Mouse (Mus musculus) thymus, postnatal 4 days (tissue): ENCODE results near the gene Ptdss2.

Experiments used
- DNase-seq: peaks from one replicate; pipeline ENCODE4 v3.0.0; 2021

Ptdss2 gene

DNA sequence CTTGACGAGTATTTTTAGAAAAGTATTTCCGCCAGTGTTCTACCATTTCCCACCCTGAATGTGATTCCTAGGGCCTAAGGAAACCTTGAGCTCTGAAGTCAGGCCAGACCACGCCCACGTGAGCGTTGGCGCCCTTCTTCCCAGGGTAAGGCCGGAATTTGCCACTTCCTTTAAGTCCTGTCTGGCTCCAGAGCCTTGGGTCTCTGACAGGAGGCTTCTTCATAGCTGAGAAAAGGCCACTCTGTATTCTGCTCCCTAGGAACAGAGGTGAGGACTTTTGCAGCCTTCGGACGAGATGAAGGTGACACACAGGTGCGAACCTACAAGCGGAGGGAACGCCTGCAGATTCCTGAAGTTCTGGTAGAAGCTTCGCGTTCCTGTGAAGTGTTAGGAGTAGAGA is at the start of gene Ptdss2:
Gene Ptdss2, plus strand, starts transcription at position 138 of the 400 bp plus-strand sequence.
- DNase-seq: no peak

DNA sequence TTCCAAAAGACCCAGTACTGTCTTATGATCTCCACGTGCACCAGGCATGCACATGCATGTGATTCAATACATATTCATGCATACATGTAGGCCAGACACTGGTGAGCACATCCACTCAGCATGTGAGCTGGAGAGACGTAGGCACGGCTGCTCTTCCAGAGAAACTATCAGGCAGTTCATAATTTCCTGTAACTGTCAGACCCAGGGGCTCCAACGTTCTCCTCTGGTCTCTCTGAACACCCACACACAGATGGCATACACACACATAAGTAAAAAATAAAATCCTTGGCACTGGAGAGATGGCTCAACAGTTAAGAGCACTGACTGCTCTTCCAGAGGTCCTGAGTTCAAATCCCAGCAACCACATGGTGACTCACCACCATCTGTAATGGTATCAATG is 48.4 kb upstream of the Ptdss2 start:
- DNase-seq: no peak

DNA sequence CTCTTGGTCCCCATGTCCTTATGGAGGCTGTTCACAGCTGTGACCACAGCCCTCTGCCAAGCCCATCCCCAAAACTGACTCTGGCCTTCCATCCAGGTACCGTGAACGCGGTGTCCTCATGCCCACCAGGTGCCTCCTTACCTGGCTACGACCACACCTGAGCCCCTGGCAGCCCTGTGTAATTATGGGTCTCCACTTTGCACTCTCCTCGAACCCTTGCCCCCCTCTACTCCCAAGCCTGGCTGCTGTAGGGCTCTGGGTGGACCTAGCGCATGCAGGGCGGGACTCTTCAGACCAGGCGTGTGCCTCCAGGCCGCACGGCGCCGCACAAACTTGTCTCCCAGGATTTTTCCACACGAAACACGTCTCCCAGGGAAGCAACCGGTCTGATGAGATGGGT is 44.3 kb upstream of the Ptdss2 start, which contains the start of gene Pkp3:
Gene Pkp3, plus strand, starts transcription at position 378 of the 400 bp plus-strand sequence.
- no peak for DNase-seq

DNA sequence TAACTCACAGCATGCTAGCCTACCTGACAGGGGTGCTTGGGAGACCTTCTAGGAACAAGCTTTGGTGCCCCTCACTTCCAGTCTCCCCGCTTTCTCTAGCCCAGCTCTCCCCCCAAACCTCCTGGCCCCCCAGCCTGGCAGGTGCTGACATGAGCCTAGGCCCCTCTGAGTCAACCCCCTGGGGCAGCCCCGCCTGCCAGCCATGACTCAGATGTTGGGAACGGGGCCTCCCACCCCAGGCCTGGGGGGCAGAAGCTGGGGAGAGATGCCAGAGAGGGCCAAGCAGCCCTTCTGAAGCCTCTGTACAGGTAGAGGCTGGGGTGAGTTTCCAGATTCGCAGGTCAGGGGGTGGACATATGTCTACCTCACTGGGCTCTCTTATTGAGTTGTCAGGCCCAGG is 43.3 kb upstream of the Ptdss2 start:
- no peak for DNase-seq

DNA sequence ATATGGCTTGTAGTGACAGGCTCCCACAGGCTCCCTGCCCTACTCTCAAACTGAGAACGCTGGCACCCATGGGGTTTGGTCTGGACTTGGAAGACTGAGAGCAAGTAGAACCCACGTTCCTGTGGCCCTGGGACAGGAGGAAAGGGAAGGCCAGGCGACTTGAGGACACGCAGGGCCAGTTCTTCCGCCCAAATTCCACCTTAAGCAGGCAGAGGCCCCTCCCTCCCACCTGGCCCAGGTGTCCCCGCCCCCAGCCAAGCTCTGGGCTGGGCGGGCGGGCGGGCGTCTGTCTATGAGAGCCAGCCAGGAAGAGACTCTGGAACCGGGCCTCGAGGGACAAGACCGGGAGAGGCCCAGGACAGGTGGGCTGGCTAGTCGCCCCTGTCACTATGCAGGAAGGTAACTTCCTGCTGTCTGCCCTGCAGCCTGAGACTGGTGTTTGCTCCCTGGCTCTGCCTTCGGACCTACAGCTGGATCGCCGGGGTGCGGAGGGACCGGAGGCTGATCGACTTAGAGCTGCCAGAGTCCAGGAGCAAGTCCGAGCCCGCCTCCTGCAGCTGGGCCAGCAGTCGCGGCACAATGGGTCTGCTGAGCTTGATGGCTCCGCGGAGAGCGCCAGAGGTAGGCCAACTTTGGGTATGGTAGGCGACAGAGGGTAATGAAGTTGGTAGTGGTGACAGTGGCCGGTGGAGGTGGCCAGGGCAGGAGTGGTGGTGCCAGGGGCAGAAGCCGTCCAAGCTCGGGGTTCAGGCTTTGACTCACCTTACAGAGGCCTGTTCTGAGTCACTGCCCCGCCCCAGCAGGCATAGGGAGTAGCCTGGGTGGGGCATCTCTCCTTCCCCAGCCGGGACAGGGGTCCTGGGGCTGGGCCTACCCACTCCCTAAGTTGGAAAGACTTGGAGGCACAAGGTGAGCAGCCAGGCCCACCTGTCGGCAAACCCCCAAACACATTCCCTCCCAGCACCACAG is 42.4 kb upstream of the Ptdss2 start:
- DNase-seq: no peak

DNA sequence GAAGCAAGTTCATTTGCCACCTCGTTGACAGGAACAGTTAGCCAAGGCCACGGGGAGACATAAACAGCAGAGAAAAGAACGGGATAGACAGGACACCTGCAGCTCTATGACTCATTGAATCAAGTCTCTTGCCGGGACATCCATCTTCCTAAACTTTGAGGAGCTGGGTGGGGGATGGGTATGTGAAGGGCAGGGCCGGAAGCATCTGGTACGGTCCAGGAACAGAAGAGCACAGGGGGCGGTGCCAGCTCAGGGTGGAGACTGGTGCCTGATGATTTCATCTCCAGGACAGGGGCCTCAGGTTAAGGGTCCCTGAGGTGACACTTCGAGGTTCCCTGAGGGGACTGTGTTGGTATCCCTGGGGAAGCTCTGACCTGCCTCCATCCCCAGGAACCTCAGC is 34.3 kb upstream of the Ptdss2 start:
- DNase-seq: peak; percentile 67

DNA sequence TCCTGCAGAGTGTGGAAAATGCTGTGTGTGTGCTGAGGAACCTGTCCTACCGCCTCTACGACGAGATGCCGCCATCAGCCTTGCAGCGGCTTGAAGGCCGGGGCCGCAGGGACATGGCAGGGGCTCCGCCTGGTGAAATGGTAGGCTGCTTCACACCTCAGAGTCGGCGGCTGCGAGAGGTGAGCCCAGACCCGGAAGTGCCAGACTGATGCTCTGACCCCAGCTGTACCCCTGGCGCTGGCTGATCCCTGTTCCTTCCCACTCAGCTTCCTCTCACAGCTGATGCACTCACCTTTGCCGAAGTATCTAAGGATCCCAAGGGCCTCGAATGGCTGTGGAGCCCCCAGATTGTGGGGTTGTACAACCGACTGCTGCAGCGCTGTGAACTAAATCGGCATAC is 33.7 kb upstream of the Ptdss2 start:
- DNase-seq: peak; percentile 64

DNA sequence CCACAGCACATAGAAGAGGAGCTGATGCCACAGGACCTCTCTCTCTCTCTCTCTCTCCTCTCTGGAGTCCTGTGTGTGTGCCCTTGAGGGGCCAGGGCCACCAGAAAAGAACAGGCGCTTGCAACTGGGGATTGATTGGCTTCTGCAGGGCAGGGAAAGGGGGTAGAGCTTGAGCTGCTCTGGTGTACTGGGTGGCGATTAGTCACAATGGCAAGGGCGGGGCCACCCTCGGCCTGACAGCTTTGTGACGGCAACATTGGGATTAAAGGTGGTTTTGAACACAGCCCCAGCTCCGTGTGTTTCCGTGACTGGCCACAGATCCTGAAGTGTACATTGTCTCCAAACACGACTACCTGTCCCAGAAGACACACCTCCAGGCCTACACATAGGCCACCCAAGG is 32.0 kb upstream of the Ptdss2 start:
- DNase-seq: no peak

DNA sequence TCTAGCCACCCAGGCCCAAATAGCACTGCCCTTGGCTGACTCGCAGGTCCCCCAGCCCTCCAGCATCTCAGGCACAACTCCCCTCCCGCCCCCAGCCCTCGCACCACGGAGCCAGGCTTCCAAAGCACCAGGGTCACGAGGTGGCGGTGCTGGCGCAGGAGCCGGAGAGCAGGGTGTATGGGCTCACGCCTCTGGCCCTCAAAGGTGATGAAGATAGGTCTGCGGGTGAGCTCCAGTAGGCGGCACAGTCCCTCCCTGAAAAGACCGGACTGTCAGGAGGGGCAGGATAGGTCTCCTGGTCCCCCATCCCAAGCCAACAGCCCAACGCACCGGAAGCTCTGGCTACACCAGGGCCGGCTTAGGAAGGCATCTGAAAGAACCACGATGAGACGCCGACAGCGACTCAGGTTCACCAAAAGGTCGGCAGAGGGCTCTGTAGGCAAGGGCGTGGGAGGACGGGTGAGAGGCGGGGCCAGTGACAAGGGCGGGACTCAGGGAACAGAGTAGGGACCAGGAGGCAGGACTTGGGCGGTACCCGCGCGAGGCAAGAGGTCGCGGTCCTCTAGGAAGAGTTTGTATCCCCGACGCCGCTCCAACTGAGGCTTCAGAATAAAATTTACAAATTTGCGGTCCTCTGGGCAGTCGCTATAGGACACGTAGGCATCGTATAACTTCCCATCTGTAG is 30.0 kb upstream of the Ptdss2 start:
- DNase-seq: peak; percentile 91

DNA sequence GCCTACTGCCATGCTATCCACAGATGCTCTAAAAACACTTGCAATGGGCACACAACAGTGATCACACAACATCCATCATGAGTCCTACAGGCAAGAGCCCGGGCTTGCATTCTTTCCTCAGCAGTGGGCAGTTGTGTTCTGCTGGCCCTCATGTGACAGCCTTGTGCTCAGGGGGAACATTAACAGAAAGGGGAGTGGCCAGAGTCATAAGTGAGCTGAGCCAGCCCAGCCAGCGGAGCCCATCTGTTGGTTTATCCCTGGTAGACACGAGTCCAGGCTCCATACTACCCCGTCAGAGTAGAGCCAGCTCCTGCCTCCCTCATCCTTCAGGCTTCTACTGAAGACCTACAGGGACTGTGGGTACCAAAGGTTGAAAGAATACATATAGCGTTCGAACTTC is 28.2 kb upstream of the Ptdss2 start:
- no peak for DNase-seq

DNA sequence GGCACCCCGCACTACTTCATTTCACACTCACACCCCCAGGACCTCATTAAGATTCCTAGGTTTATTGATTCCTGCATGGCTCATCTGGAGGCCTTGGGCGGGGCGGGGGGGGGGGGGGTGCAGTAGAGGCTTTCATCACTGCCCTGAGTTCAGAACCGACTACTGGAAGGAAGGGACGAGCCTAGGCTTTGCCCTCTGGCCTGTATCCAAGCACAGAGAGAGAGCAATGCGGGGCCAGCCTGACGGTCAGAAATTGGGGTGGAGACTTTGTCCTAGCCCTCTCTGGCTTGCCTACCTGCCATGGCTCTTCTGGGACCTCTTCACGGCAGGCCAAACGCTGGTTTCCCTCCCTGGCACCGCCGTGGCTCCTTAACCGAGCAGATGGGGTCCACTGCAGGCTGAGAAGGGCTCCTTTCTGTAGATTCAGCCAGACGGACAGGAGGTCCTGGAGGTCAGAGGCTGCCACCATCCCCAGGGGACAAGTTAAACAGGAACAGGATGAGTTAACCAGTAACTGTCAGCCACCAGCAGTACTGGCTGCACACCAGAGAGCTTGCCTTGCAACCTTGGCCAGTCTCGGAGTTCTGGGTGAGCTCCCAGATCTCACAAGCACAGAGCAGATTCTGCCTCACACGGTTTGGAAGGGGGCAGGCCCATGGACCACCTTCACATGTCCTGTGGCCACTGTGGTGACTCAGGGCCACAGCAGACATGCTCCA is 27.5 kb upstream of the Ptdss2 start:
- DNase-seq: no peak

DNA sequence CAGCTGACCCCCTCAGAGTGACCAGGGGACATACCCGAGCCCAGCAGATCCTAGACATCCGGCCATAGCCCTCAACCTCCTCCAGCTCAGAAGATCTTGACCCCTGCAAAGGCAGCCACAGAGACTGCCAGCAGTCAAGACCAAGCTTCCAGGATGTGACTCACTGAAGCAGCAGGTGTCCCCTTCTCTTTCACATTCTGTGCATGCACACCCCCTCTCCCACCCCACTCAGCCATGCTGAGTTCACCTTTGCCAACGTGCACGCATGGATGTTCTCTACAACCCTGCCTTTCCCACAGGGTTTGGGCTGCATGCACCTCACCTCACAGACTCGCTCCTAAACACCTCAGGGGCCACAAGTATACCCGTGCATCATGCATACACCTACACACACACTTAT is 26.2 kb upstream of the Ptdss2 start:
- DNase-seq: peak; percentile 65

DNA sequence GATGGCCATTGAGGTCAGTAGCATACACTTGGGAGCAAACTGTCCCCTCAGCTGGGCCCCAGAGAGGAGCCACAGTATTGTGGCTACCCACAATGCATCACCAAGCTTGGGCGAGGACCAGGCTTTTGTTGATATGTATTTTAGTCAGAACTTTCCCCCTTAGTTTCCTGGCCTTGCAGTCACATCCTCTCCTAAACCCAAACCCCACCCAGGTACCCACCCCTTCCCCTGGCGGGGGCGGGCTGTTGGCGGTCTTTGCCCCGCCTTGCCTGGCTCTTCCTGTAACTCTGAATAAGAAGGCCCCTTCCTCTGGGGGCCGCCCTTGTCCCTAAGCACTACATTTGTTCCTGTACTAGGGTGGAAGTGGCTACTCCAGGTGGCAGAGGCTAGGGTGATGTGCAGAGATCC is 25.5 kb upstream of the Ptdss2 start:
- peak; percentile 93 for DNase-seq

DNA sequence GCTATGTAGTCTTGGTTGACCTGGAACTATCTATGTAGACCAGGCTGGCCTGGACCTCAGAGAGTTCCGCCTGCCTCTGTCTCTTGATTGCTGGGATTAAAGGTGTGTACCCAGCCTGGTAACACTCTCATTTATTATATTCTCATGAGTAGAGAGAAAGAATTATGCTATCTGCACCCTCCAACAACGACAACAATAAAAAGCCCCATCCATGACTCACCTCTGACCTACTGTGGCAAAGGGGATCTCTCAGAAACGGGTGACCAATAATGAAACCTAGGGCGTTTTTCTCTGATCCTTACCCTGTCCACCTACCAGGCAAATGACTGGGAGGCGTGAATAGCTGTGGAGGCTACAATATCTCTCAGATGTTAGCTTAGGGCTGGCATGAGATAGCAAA is 25.0 kb upstream of the Ptdss2 start:
- DNase-seq: no peak

DNA sequence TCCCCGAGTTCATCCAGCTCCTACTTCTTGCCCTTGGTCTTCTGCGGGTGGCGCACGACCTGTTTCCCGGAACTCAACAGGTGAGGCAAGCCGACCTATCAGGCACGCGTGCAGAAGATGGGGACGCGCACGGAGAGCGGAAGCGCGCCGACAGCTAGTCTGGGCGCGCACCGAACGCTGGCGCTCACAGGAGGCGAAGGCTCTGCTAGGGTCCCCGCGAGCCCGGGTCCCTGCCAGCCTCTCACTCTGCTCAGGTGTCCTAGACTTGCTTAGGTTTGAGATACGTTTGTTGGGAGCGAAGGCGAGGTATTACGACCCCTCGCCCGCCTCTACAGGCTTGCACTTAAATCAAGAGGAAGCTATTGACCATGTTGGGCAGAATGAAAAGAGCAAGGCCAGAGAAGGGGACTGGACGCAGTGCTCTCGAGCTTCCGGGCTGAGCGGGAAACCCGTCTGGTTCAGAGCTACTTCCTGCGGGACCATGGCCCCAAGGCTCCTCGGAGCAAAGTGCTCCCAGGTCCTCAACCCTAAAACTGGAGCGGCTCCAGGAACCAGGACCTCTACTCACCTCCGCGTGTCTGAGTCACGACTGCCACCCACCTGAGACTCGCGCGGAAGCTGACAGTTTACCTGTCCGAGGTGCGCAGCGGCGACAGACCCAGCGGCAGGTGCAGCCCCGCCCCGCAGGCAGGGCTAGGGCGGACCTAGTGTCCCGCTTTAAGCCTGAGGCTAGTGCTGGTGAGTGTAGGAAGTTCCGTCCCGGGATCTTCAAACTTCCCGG is 22.1 kb upstream of the Ptdss2 start, which contains the start of gene Sigirr:
Gene Sigirr, minus strand, starts transcription at position 662 of the 781 bp plus-strand sequence.
- DNase-seq: peak; percentile 84

DNA sequence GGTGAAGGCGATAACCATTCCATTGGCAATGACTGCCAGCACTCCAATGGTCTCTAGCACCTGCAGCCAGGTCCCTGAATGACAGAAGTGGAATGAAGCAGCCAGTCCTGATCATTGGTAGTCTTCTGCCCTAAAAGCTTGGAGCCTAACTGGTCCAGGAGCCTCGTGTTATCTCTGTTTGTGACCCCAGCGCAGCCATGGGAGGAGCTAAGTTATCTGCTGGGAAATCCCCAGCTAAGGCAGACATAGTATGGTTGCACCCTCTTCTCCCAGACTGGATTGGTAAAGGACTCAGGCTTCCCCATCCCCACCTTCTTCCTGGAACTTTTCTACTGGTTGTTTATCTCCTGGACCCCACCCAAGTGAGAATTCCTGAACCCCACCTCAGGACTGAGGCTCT is 19.0 kb upstream of the Ptdss2 start:
- DNase-seq: no peak

DNA sequence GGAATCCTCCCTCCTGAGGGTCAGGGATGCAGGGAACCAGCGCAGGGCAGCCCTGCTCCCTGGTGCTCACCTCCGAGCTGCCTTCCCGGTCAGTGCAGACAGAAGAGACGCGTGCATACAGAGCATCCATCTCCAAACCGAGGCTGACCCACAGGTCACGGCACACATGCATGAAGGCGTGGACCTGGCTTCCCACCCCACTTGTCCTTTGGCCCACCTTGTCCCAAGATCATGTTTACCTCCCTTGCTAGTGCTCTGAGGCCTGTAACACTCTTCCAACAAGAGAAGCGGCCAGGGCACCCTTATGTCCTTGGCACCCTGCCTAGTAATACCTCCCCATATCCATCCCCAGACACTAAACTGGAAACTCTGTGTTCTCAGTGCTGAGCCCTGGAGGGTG is 6.3 kb upstream of the Ptdss2 start:
- no peak for DNase-seq

DNA sequence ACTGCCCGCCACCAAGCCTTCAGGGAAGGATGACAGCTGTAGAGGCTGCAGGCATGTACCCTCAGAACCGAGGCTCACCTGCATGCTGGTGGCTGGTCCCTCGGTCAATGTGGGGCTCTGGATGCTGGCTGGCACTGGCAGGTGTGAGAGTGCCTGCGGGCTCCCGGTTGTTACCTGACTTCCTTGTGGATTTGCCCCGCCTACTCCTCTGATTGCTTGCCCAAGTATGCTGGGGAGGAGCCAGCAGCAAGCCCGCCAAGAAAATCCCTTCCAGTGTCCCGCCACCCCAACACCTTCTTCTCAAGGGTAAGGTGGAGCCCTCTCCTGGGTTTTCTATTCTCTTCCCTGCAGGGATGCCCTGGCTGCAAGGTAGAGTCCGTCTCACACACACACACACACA is 4.5 kb upstream of the Ptdss2 start, which contains the start of gene Ano9:
Gene Ano9, minus strand, starts transcription at position 171 of the 400 bp plus-strand sequence.
- DNase-seq: no peak

DNA sequence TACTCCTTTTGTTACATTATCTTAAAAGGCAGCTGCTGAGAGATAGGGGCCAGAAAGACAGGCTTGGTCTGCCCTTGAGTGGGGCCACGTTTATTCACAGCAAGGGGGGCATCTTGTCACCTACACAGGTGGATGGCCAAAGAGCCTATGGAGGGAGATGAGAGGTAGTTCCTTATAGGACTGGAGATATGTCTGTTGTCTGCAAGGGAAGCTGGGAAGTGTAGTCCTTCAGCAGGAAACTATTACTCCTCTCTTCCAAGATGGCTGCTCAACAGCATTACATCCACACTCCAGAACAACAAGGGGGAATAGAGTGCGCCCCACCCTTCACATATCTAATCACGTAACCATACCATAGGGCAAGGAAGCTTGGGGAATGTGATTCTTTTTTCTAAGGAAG is 2.7 kb upstream of the Ptdss2 start:
- DNase-seq: no peak

DNA sequence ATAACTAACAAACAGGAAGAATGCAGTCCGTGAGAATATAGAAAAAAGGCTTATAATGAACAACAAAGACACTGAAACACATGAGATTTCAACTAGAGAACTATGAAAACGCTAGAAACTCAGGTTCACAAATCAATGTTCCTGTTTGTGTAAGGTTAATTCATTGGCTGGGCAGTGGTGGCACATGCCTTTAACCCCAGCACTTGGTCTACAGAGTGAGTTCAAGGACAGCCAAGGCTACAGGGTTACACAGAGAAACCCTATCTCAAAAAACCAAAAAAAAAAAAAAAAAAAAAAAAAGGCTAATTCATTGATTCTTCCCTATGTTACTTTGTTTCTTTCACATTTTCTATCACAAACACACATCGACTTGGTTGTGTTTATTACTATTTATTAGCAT is 1.6 kb upstream of the Ptdss2 start:
- DNase-seq: no peak

DNA sequence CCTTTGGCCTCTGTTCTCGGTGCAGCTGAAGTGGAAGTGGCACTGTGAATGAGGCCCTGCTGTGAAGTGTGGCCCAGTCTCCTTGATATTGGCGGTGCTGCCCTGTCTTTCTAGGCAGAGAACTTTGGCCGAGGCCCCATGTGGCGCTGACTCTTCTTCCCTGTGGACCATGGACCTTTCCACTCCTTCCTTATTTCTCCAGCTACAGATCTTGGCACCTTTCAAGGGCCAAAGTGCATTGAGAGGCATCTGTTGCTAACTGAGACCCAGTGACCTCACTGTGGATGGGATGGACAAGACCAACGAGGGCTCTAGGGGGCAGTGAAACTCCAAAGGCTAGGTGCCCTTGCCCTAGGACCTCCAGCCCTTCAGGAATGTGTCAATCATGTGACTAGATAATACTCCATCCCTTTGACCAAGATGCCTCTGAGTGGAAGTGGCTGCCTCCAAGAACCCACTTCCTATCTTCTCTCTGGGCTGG is 1.1 kb upstream of the Ptdss2 start:
- DNase-seq: no peak
